In genomic region chr1:170868107-170868904, GRCm38 (mm10) we compare ENCODE assay signal across 8 mouse cellular contexts. TPM values are rescaled to one million over a fixed set of nuclear protein-coding genes. Genes with fewer than 3 reads are reported as not detected.
A peak's percentile ranks its signal among the peaks of the same experiment; 100 is the strongest.
DNase-seq lines count a peak whose midpoint lies in the region; ATAC-seq lines count a peak whose summit lies in the region.

No protein-coding gene starts in this region.

- H3K27ac ChIP-seq in hindbrain, embryonic 10.5 days, result peak overlapping the region; percentile 83
- peak overlapping the region; percentile 74; the same call in 1 of the 2 replicates for H3K27ac ChIP-seq in lung, embryonic 16.5 days (ENCODE audit: low read length)

- WGBS in hindbrain, embryonic 10.5 days, result 1% methylated on average over 33 of the region's 33 CpGs
- under 1% methylated on average over 33 of the region's 33 CpGs for WGBS in lung, embryonic 16.5 days

- peak overlapping the region; percentile 80 for H3K4me2 ChIP-seq in lung, embryonic 16.5 days (ENCODE audit: low read depth, low read length)

- peak; percentile 69 for ATAC-seq in frontal cortex, adult (ENCODE audit: low TSS enrichment)
- peak; percentile 89 for ATAC-seq in lung, embryonic 16.5 days (ENCODE audit: low read depth)

- DNase-seq in NIH3T3 (ENCODE audit: low read depth), result peak; percentile 83
- DNase-seq in cerebellum, adult 9-11 months, result peak; percentile 83
- DNase-seq in hindbrain, embryonic 10.5 days (ENCODE audit: low spot score), result peak; percentile 77
- DNase-seq in layer of hippocampus, adult 9-10 months (ENCODE audit: low spot score), result peak; percentile 55
- peak; percentile 49 for DNase-seq in ovary, adult 18-20 months (ENCODE audit: low spot score)
- peak; percentile 40 for DNase-seq in thymus, postnatal 14 days

- peak overlapping the region; percentile 90 for H3K9ac ChIP-seq in lung, embryonic 16.5 days (ENCODE audit: low read length)

- no peaks in the 10 kb centered on the region for H3K27me3 ChIP-seq in hindbrain, embryonic 10.5 days (ENCODE audit: insufficient read depth, poor library complexity, severe bottlenecking)
- no peaks in the 10 kb centered on the region for H3K27me3 ChIP-seq in lung, embryonic 16.5 days (ENCODE audit: control insufficient read depth, insufficient read depth, low read depth, low read length)

- peaks cover 15% of the 10 kb centered on the region for H3K36me3 ChIP-seq in hindbrain, embryonic 10.5 days
- H3K36me3 ChIP-seq in lung, embryonic 16.5 days (ENCODE audit: control insufficient read depth, insufficient read depth, low read length), result peaks cover 4% of the 10 kb centered on the region; the same call in 1 of the 2 replicates

- peaks cover 10% of the 10 kb centered on the region for H3K4me1 ChIP-seq in hindbrain, embryonic 10.5 days (replicated peaks)
- peaks cover 7% of the 10 kb centered on the region; the same call in 1 of the 2 replicates for H3K4me1 ChIP-seq in lung, embryonic 16.5 days (replicated peaks; ENCODE audit: control insufficient read depth, insufficient read depth, low read length)

- H3K9me3 ChIP-seq in hindbrain, embryonic 10.5 days, result no peaks in the 10 kb centered on the region
- H3K9me3 ChIP-seq in lung, embryonic 16.5 days (ENCODE audit: control insufficient read depth, low read length), result no peaks in the 10 kb centered on the region

- peak overlapping the region; percentile 90 for H3K4me3 ChIP-seq in hindbrain, embryonic 10.5 days
- H3K4me3 ChIP-seq in lung, embryonic 16.5 days (ENCODE audit: low read length), result peak overlapping the region; percentile 92

RNA-seq across cellular contexts. Expression of gene Atf6, which starts 0.7 kb away (rescaled TPM):
- 7.7 and 8.0 TPM in 2 replicates for polyA plus RNA-seq in hindbrain, embryonic 10.5 days (2016; fragmentation: Nextera tagmentation; extraction: Ambion mirVana)
- polyA plus RNA-seq in lung, embryonic 16.5 days (2015; fragmentation: Nextera tagmentation; extraction: Ambion mirVana), result 10.5 and 11.1 TPM in 2 replicates

RNA-seq across cellular contexts. Expression of gene Gm26620, which starts 16.6 kb away (rescaled TPM):
- polyA plus RNA-seq in hindbrain, embryonic 10.5 days (2016; fragmentation: Nextera tagmentation; extraction: Ambion mirVana), result 0.41 TPM in 1 of 2 replicates, not detected in the other
- 0.20 TPM in 1 of 2 replicates, not detected in the other for polyA plus RNA-seq in lung, embryonic 16.5 days (2015; fragmentation: Nextera tagmentation; extraction: Ambion mirVana)

RNA-seq across cellular contexts. Expression of gene Dusp12, which starts 17.0 kb away (rescaled TPM):
- polyA plus RNA-seq in hindbrain, embryonic 10.5 days (2016; fragmentation: Nextera tagmentation; extraction: Ambion mirVana), result 28.4 and 34.0 TPM in 2 replicates
- 29.2 and 34.7 TPM in 2 replicates for polyA plus RNA-seq in lung, embryonic 16.5 days (2015; fragmentation: Nextera tagmentation; extraction: Ambion mirVana)

RNA-seq across cellular contexts. Expression of gene Fcrlb, which starts 44.4 kb away (rescaled TPM):
- polyA plus RNA-seq in hindbrain, embryonic 10.5 days (2016; fragmentation: Nextera tagmentation; extraction: Ambion mirVana), result not detected in 2 replicates
- not detected in 2 replicates for polyA plus RNA-seq in lung, embryonic 16.5 days (2015; fragmentation: Nextera tagmentation; extraction: Ambion mirVana)

RNA-seq across cellular contexts. Expression of gene Fcrla, which starts 59.1 kb away (rescaled TPM):
- polyA plus RNA-seq in hindbrain, embryonic 10.5 days (2016; fragmentation: Nextera tagmentation; extraction: Ambion mirVana), result not detected in 2 replicates
- not detected in 2 replicates for polyA plus RNA-seq in lung, embryonic 16.5 days (2015; fragmentation: Nextera tagmentation; extraction: Ambion mirVana)

Comparison
In these comparisons a context has a peak if more than half of its experiments do, and no peak if none do; other contexts are left out.
1. Peak in every context shown above with its lines: DNase-seq, ATAC-seq, H3K4me3 ChIP-seq and H3K27ac ChIP-seq.